Mouse (Mus musculus) T-helper 17 cell (primary cell): ENCODE results near the gene Zpbp2.

Source experiments
- in situ Hi-C, 2 experiments: fragments of 300-600 bp; cut with MboI, MseI; formaldehyde crosslinking; loops; 1 replicate in 1 of 2; 2 replicates in 1 of 2; pipeline ENCODE4 v1.15.1; 2025; ENCODE audit warnings: high pct_unique_total_duplicates in 2 of 2

Gene Zpbp2

GRCm38 (mm10) chr11:98587684-98588546, 37.0 kb downstream of the Zpbp2 start:
- in situ Hi-C loops: loop anchor here in 1 of 2 experiments (25.0 kb wide), 1 partner anchor 1576 kb away; the partner anchor contains the start of gene Sp6

DNA sequence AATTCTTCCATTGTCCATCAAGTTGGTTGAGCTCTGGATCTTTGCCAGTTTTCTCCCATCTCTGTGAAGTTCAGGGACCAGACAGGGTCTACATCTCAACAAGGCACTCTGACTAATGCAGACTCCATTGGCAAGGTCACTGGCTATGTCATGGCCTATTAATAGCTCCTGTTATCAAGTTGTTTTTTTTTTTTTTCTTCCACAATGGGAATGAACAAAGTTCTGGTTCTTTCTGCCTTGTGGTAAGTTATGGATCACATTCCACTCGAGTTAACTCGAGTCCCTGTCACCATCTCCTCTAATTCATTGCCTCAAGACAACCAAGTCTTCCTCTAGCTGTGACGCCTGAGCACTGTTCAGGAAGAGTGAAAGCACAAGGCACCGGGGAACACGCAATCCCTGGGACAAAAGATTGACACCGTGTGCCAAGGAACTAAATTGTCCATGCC, 38.0 kb downstream of the Zpbp2 start:
- in situ Hi-C loops: loop anchor here in 1 of 2 experiments (25.0 kb wide), 1 partner anchor 1577 kb away; the partner anchor contains the start of gene Sp6

GRCm38 (mm10) chr11:98589306-98589705, 38.4 kb downstream of the Zpbp2 start:
- in situ Hi-C loops: loop anchor here in 1 of 2 experiments (25.0 kb wide), 1 partner anchor 1577 kb away; the partner anchor contains the start of gene Sp6

DNA sequence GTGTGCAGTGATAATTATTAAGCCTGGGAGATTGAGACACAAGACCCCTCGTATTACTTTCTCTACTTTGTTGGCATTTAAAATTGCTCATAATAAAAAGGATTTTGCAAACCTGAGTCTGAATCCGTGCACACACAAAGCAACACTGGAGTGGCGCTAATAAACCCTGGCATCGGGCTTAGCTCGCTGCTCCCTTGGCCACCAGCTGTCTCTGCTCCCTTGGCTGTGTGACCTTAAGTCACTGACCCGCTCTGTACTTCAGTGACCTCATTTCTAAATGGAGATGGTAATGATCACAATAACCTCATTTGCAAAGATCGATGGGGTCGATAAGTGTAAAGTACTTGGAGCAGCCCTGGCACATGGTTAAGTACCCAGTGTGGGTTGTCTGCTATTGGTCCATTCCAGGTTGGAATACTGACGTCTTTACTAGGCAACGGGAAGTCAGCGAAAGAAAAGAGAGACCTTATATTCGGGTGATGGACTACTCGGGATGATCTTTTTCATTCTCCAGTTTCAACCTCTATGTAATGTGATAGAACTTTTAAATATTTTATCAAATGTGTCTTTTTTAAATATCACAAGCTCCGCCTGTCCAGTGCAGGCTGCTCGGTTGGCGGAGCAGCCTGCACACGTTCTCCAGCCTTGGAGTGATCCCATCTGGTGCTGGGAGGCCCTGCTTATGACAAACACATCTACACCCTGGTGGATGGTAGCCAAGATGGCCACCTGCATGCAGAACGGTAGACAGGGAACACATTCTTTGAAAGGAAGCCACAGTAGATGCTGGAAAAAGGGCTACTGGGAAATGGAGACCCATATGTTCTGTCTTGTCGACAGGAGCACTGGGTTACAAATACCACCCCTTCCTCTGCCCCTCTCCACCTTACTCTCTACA, 39.9 kb downstream of the Zpbp2 start:
- in situ Hi-C loops: loop anchor here in 1 of 2 experiments (25.0 kb wide), 1 partner anchor 1578 kb away; the partner anchor contains the start of gene Sp6

DNA sequence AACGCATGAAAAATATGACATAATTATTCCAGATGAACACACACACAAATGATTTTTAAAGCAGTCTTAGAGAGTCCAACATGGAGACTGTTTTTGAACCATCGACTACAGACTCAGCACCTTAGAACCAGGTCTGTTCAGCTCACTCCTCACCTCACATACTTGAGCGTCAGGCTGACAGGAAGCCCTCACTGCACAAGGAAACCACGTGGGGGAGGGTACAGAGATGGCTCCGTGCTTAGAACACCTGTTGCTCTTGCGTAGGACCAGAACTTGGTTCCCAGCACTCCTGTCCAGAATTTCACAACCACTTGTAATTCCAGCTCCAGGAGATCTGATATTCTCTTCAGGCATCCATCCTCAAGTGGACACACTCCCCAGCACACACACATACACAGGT, 44.1 kb downstream of the Zpbp2 start:
- in situ Hi-C loops: loop anchor here (5.0 to 25.0 kb wide), 2 partner anchors 38 to 1583 kb away; partner anchors contain the start of gene Sp6 (in 1 of the 2)

DNA sequence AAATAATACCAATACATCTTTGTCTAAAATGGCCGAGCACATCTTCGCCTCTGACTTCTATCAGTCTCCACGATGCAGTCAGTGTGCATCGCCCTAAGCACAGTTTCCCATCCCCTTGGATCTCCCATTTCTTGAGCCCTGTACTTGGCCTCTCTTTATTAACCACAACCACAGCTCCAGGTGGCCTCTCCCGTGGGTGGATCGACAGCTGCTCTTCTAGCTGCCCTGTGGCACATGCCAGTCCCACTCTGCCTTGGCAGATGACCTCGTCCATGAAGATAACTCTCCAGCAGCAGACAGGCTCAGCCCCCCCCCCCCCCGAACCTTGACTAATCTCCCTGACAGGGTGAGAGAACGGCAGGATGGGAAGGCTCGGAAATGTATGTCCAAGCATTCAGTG, 44.6 kb downstream of the Zpbp2 start:
- in situ Hi-C loops: loop anchor here (5.0 to 25.0 kb wide), 2 partner anchors 38 to 1583 kb away; partner anchors contain the start of gene Sp6 (in 1 of the 2)

GRCm38 (mm10) chr11:98595955-98596354, 45.1 kb downstream of the Zpbp2 start:
- in situ Hi-C loops: loop anchor here (5.0 to 25.0 kb wide), 2 partner anchors 39 to 1584 kb away; partner anchors contain the start of gene Sp6 (in 1 of the 2)

GRCm38 (mm10) chr11:98597363-98597762, 46.5 kb downstream of the Zpbp2 start:
- in situ Hi-C loops: loop anchor here (5.0 to 25.0 kb wide), 2 partner anchors 40 to 1585 kb away; partner anchors contain the start of gene Sp6 (in 1 of the 2)

GRCm38 (mm10) chr11:98597991-98598390, 47.1 kb downstream of the Zpbp2 start, which contains the start of gene Lrrc3c:
Gene Lrrc3c (plus strand): TSS chr11:98598291.
- in situ Hi-C loops: loop anchor here (5.0 to 25.0 kb wide), 2 partner anchors 41 to 1586 kb away; partner anchors contain the start of gene Sp6 (in 1 of the 2)

DNA sequence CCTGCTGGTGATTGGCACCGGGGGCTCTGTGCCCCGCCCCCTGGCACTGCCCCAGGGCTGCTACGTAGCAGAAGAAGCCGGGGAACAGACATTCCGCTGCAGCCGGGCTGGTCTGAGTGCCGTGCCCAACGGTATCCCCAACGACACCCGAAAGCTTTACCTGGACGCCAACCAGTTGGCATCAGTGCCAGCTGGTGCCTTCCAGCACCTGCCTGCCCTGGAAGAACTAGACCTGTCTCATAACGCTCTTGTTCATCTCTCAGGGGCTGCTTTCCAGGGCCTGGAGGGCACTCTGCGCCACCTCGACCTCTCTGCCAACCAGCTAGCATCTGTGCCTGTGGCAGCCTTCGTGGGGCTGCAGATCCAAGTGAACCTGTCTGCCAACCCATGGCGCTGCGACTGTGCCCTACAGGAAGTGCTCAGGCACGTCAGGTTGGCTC, 48.0 kb downstream of the Zpbp2 start:
- in situ Hi-C loops: loop anchor here (5.0 to 25.0 kb wide), 2 partner anchors 42 to 1587 kb away; partner anchors contain the start of gene Sp6 (in 1 of the 2)

DNA sequence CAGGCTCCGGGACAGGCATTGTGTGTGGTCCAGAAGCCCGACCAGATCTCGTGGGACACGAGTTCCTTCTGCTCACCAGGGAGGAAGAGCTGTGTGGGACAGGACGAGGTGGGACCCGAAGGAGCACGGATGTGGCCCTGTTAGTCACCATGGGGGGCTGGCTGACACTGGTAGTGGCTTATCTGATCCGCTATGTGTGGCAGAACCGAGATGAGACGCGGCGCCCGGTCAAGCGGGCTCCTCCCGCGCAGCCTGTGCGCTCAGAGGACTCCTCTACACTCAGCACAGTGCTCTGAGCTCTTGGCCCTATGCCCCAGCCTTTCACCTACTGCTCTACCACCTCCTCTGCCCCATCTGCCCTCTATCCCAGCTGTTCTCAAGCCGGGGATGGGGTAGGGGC, 48.4 kb downstream of the Zpbp2 start:
- in situ Hi-C loops: loop anchor here (5.0 to 25.0 kb wide), 2 partner anchors 42 to 1587 kb away; partner anchors contain the start of gene Sp6 (in 1 of the 2)

DNA sequence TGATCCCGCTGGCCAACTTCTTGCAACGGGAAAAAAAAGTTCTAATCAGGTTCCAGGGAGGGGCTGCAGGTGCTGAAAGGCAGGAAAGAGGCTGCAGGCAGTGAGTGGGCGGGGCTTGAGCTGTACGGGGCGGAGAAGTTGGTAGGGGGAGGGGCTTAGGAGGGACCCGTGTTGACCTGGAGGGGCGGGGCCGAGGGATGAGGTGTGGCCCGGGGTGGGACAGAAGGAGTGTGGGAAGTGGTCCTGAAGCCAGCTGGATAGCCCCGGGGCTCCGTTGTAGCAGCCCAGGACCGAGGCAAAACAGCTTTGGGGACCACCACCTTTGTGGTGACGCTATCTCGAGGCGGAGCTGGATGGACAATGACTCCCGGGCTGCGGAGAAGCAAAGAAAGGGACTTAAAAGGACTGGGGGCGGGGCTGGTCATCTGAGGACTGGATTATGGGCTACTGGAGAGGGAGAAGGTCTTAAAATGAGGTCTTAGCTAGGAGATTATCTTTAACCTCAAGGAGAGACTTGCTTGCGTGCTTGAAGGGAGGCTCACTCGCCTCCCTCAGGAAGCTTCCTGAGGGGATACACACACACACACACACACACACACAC, 51.3 kb downstream of the Zpbp2 start:
- in situ Hi-C loops: loop anchor here (5.0 to 10.0 kb wide), 2 partner anchors 53 to 70 kb away; no protein-coding TSS in a partner anchor

DNA sequence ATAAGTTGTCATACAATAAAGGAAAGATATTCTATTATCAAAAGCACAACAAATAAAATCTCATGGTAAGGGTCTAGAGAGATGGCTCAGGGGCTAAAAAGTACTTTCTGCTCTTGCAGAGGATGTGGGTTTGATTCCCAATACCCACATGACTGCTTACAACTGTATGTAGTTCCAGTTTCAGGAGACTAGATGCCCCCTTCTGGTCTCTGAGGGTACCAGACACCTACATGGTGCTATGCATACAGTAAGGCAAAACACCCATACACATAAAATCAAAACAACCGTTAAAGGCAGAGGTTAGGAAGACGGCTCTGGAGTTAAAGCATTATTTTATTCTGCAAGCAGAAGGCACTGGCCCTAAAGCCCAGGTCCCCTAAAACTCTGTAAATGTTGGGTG, 53.1 kb downstream of the Zpbp2 start:
- in situ Hi-C loops: loop anchor here (5.0 to 10.0 kb wide), 2 partner anchors 51 to 68 kb away; no protein-coding TSS in a partner anchor

GRCm38 (mm10) chr11:98604911-98605310, 54.0 kb downstream of the Zpbp2 start:
- in situ Hi-C loops: loop anchor here (5.0 to 10.0 kb wide), 3 partner anchors 42 to 67 kb away; partner anchors contain the start of gene Gsdma2 (in 1 of the 2)

- in situ Hi-C loops: loop anchor here (5.0 to 10.0 kb wide), 2 partner anchors 41 to 48 kb away; partner anchors contain the start of gene Gsdma2 (in 1 of the 2)
These were observed 55.9 kb downstream of the Zpbp2 start for GRCm38 (mm10) chr11:98606763-98607162.
